Mouse (Mus musculus) forebrain, embryonic 16.5 days (tissue): ENCODE data around the gene Tnip2. TPM values are rescaled to one million over a fixed set of nuclear protein-coding genes. Genes with fewer than 3 reads are reported as not detected.
A peak's percentile ranks its signal among the peaks of the same experiment; 100 is the strongest.

Experiments used
- ATAC-seq: fragments of 200-750 bp; cut with Nextera tagmentation; 2 replicates; pipeline ENCODE4 v1.8.0; 2017; ENCODE audit warnings: mild to moderate bottlenecking, moderate library complexity
- H3K27ac ChIP-seq: fragments of 300-500 bp; sonication (generic); 2 replicates; pipeline ENCODE4 v1.5.1; 2014; ENCODE audit warnings: low read length, control low read depth
- H3K27me3 ChIP-seq: fragments of 300-500 bp; sonication (generic); replicated peaks from 2 replicates; pipeline ENCODE4 v1.6.1; 2014; ENCODE audit warnings: low read length; ENCODE audit not compliant: control insufficient read depth, insufficient read depth
- H3K36me3 ChIP-seq: fragments of 300-500 bp; sonication (generic); 2 replicates; pipeline ENCODE4 v1.6.1; 2014; ENCODE audit not compliant: control insufficient read depth, insufficient read depth
- H3K4me1 ChIP-seq: fragments of 300-500 bp; sonication (generic); replicated peaks from 2 replicates; pipeline ENCODE4 v1.6.1; 2014; ENCODE audit warnings: low read length; ENCODE audit not compliant: control insufficient read depth, insufficient read depth
- H3K4me2 ChIP-seq: fragments of 300-500 bp; sonication (generic); 2 replicates; pipeline ENCODE4 v1.6.1; 2014; ENCODE audit warnings: mild to moderate bottlenecking, low read length, control low read depth
- H3K4me3 ChIP-seq: fragments of 300-500 bp; sonication (generic); replicated peaks from 2 replicates; pipeline ENCODE4 v1.5.1; 2014; ENCODE audit warnings: mild to moderate bottlenecking, low read length, control low read depth
- H3K9ac ChIP-seq: fragments of 300-500 bp; sonication (generic); replicated peaks from 2 replicates; pipeline ENCODE4 v1.6.1; 2014; ENCODE audit warnings: low read depth, low read length, control low read depth
- H3K9me3 ChIP-seq: fragments of 300-500 bp; sonication (generic); 2 replicates; pipeline ENCODE4 v1.6.1; 2016; ENCODE audit warnings: low read length; ENCODE audit not compliant: control insufficient read depth
- WGBS: fragments of 180-500 bp; shearing (Covaris S2); extraction: QIAGEN DNeasy Blood & Tissue Kit; methylation state at CpG from one replicate; pipeline ENCODE4 v1.1.7; 2014; 5-methylcytosine and 5-hydroxymethylcytosine counted together
- polyA plus RNA-seq: library from polyadenylated mRNA; unstranded; fragments of >200 nt; fragmentation: Nextera tagmentation; extraction: Ambion mirVana; gene quantifications from 2 replicates; pipeline ENCODE4 v1.2.1, GENCODE M21; 2015

Gene Tnip2
- polyA plus RNA-seq, 1 experiment from 2014 or later: 8.7 TPM

DNA sequence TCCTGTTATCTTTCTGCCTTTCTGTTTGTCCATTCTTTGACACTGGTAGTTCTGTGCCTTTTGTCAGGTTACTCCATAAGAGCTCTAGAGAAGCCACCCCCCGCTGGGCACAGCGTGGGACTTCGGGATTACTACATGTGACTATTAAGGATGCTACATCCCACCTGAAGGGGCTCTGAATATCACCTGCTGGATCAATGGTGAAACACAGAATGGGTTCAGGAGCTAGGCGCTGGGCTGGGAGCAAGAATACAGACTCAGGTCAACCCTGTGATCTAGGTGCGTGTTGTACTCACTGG, 12.6 kb upstream of the Tnip2 start:
- Histone ChIP-seq H3K4me2 (no peak overlapping the region), H3K4me3 (no peak overlapping the region)
- 34% methylated on average over 5 of the region's 5 CpGs for WGBS

DNA sequence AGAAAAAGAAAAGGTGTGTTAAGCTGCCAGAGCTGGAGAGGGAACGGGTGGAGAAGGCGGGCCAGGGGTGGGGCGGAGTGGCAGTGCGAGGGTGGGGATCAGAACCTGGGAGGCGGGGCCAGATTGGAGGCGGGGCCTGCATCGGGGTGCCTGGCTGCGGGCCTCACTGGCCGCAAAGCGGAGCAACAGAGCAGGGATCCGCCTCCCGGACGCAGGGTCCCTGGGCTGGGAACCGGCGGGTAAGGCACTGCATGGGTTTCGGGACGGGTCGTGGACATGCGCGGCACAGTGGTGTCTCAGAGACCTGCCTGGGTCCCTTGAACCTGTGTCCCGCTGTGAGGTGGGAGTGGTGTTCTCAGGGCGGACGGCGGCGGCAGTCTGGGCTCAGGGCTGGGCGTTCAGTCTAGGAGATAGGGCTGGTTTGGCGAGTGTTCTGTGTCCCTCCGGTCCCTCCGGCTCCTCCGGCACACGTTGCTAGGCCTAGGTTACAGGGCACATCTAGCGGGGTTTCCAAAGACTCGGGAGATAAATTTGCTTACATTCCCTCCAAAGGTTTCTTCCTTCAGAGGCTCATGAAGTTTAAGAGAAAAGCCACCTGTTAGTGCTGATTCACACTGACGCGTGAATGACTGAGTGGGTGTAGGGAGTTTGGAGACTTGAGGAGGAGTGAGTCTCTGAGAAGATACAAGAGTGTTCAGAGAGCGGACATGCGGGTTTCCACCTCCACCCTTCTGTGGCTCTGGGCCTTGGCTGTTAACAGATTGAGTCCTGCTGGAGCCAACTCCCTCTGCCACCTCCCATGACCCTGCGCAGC, 12.1 kb upstream of the Tnip2 start, which contains the start of gene Sh3bp2:
TSS of gene Sh3bp2 (plus strand) at position 176 of the 814 bp plus-strand sequence.
- 3% methylated on average over 38 of the region's 38 CpGs for WGBS
- Histone ChIP-seq H3K27ac (no peak within 1 kb of the TSS), H3K4me2 (peak within 1 kb of the TSS; percentile 64), H3K9ac (peak within 1 kb of the TSS; percentile 57), H3K9me3 (no peaks in the 10 kb centered on the region), H3K36me3 (no peaks in the 10 kb centered on the region), H3K4me1 (no peaks in the 10 kb centered on the region), H3K4me3 (peak within 1 kb of the TSS; percentile 46), H3K27me3 (no peaks in the 10 kb centered on the region)
- peak; percentile 91 for ATAC-seq

More for the DNA sequence above, 12.6 kb upstream of the Tnip2 start:
- H3K4me1 ChIP-seq: no peaks in the 10 kb centered on the region
- no peak for ATAC-seq
- H3K27ac ChIP-seq: no peak overlapping the region
- no peaks in the 10 kb centered on the region for H3K9me3 ChIP-seq
- H3K27me3 ChIP-seq: no peaks in the 10 kb centered on the region
- H3K9ac ChIP-seq: no peak overlapping the region
- H3K36me3 ChIP-seq: no peaks in the 10 kb centered on the region

DNA sequence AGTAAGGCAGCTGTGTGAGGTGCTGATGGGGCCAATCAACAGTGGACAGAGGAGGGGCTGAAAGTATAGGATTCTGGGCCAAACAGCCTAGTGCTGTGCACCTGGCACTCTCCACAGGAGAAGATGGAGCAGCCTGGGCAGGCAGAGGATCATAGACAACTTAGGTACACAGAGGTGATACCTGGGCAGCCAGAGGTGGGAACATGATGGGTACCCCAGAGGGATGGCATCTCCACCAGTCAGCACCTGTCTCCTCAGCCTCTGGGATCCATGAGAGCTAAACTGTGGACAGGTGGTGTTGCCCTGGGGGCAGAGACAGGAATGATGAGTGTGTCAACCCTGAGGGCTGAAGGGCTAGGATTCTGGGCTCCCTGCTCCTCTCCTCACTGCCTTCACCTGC, 10.7 kb upstream of the Tnip2 start:
- Histone ChIP-seq H3K27me3 (no peaks in the 10 kb centered on the region), H3K9me3 (no peaks in the 10 kb centered on the region), H3K36me3 (no peaks in the 10 kb centered on the region), H3K27ac (no peak overlapping the region), H3K4me1 (no peaks in the 10 kb centered on the region), H3K9ac (no peak overlapping the region), H3K4me3 (no peak overlapping the region), H3K4me2 (no peak overlapping the region)
- no peak for ATAC-seq

DNA sequence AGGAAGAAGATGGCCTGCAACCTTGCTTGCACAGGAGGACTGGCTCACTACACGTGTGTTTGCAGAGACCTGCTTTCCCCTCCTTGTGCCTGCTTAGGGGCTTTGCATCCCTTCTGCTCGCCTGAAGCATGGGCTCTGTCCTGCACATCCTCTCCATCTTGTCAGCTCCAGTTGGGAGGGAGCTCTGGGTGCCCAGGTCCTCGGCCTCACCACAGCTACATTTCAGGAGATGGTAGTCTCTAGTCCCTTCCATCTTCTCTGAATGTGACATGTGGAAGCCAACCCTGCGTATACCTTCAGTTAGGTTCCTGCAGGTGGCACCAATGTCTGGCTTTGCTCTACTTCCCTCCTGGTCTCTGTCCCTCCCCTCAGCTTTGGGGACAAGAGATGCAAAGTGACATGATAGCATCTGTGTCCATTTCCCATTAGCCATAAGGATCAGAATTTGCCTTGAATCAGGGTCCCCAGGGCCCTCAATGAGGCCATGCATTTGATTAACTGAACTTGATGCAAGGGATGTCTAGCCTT, 10.2 kb upstream of the Tnip2 start:
- no peak for ATAC-seq
- H3K4me1 ChIP-seq: no peaks in the 10 kb centered on the region
- no peaks in the 10 kb centered on the region for H3K9me3 ChIP-seq
- no peaks in the 10 kb centered on the region for H3K27me3 ChIP-seq
- no peak overlapping the region for H3K27ac ChIP-seq
- 64% methylated on average over 4 of the region's 4 CpGs for WGBS
- H3K36me3 ChIP-seq: no peaks in the 10 kb centered on the region
- no peak overlapping the region for H3K4me3 ChIP-seq
- H3K9ac ChIP-seq: no peak overlapping the region
- no peak overlapping the region for H3K4me2 ChIP-seq

DNA sequence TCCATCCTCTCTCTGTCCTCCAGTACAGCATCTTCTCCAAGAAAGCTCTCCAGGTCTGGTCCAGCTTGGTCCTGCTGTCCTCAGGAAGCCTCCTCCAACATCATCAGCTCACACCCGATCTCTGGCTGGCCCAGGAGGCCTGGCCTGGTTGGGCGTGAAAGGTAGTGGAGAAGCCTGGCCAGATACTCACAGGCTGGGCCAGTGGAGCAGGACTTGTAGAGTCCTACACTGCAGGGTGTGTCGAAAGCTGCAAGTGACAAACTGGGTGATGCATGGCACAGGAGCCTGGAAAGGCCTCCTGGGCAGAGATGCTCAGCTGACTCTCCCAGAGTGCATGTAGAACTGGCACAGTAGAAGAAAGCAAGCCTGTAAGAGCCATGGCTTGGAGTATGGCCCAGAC, 7.5 kb upstream of the Tnip2 start:
- Histone ChIP-seq H3K9ac (no peak overlapping the region), H3K4me1 (no peaks in the 10 kb centered on the region), H3K4me3 (no peak overlapping the region), H3K36me3 (no peaks in the 10 kb centered on the region), H3K27me3 (no peaks in the 10 kb centered on the region), H3K4me2 (no peak overlapping the region), H3K9me3 (no peaks in the 10 kb centered on the region), H3K27ac (no peak overlapping the region)
- WGBS: 90% methylated on average over 3 of the region's 3 CpGs
- ATAC-seq: no peak

DNA sequence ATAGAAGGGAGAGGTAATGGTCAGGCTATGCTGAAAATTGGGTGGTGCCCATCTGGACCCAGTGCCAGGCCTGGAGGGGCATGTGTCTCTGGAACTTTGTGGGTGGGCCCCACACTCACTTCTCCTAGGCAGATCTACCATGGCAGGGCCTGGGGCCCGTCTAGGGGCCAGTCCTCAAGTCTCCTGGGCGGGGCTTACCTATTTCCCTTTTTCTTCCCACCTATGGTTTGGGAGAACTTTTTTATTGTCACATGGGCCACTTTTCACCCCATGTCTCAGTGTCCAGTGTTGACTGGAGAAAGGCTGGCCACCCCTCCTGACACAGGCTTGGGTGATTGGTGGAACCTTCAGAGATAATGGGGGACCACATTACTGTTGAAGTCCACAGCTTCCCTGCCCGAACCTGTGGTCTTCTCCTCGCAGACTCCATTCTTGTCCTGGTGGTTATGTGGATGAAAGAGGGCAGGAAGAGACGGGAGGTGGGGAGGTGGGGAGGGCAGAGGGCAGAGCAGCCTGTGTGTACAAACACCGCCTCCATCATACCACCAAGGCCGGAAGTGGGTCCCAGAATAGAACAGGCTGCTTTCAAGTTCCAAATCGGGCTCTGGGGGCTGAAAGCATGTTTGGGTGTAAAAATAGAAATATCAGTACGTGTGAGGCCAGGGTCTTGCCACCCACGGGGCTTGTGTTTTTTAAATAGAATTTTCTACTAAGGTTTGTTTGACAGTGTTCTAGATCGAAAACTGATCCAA, 6.8 kb upstream of the Tnip2 start:
- no peak for ATAC-seq
- no peak overlapping the region for H3K27ac ChIP-seq
- WGBS: 73% methylated on average over 11 of the region's 11 CpGs

DNA sequence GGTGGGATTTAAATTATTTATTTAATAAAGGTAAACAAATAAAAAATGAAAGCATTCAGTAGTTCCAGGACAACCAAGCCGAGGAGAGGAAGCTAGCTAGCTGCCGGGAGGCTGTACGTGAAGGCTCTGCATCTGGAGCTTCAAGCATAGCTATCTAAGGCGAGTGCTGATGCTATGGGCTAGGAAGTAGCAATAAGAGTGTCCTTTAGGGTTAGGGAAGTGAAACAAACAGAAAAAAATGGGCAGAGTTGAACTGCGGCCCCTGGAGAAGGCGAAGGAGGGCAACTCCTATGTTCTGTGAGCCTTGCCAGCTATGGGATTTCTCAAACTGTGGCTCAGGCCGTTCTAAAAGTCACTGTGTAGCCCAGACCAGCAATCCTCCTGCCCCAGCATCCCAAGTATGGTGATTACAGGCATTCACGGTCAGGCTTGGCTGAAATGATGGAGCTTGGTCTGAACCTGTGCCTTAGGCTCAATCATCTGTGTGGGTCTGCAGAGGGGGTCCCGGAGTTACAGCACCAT, 5.7 kb upstream of the Tnip2 start:
- Histone ChIP-seq H3K9me3 (no peaks in the 10 kb centered on the region), H3K4me2 (no peak overlapping the region), H3K36me3 (no peaks in the 10 kb centered on the region), H3K4me1 (no peaks in the 10 kb centered on the region), H3K27ac (no peak overlapping the region), H3K9ac (no peak overlapping the region), H3K27me3 (no peaks in the 10 kb centered on the region; the same call in 1 of the 2 replicates), H3K4me3 (no peak overlapping the region)
- 81% methylated on average over 9 of the region's 9 CpGs for WGBS
- no peak for ATAC-seq

More for the DNA sequence above, 6.8 kb upstream of the Tnip2 start:
- no peak overlapping the region for H3K4me2 ChIP-seq
- no peak overlapping the region for H3K9ac ChIP-seq
- H3K4me1 ChIP-seq: no peaks in the 10 kb centered on the region
- H3K27me3 ChIP-seq: no peaks in the 10 kb centered on the region; the same call in 1 of the 2 replicates
- H3K9me3 ChIP-seq: no peaks in the 10 kb centered on the region
- no peaks in the 10 kb centered on the region for H3K36me3 ChIP-seq
- no peak overlapping the region for H3K4me3 ChIP-seq

DNA sequence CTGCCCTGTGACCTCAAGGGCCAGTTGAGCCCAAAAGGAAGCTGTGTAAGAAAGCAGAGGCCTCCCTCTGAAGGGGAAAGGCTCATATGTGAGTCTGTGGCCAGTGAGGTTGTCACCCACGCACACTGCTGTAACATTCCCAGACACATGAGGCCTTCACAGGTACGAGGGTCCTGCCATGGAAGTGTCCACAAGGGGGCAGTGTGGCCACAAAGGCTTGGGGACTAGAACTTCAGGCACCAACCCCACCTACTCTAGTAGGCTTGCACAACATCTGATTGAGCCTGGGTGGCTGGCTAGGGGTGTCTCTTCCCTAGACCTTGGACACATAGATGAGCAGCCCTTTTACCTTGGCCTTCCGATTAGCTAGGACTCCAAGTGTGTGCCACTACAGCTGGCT, 4.1 kb upstream of the Tnip2 start:
- WGBS: 31% methylated on average over 3 of the region's 3 CpGs
- Histone ChIP-seq H3K27me3 (no peaks in the 10 kb centered on the region; the same call in 1 of the 2 replicates), H3K4me2 (no peak overlapping the region), H3K27ac (no peak overlapping the region), H3K9me3 (no peaks in the 10 kb centered on the region), H3K4me1 (peaks cover 12% of the 10 kb centered on the region; the same call in 1 of the 2 replicates), H3K36me3 (no peaks in the 10 kb centered on the region), H3K4me3 (no peak overlapping the region), H3K9ac (no peak overlapping the region)
- no peak for ATAC-seq

DNA sequence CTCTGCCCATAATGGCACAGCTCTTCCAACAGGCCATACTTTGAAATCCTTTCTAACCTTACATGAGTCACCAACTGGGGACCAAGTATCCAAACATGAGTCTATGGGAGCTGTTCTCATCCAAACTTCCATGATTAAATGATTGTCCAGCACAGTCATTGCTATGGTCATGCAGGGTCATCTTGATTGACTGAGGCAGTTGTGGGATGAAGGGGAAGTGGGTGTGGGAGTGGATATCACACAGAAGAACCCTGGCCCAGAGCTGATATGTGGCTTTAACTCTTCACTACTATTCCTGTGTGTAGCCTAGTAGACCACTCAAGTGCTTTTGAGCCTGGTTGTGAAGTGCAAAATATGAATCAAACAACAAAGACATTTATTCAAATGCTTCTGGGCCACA, 1.3 kb upstream of the Tnip2 start:
- H3K4me3 ChIP-seq: no peak overlapping the region
- peaks cover 13% of the 10 kb centered on the region; the same call in 1 of the 2 replicates for H3K4me1 ChIP-seq
- no peak for ATAC-seq
- no peaks in the 10 kb centered on the region for H3K36me3 ChIP-seq
- no peak overlapping the region for H3K9ac ChIP-seq
- H3K27ac ChIP-seq: no peak overlapping the region
- H3K9me3 ChIP-seq: no peaks in the 10 kb centered on the region
- H3K4me2 ChIP-seq: no peak overlapping the region
- no peaks in the 10 kb centered on the region; the same call in 1 of the 2 replicates for H3K27me3 ChIP-seq
